Mouse (Mus musculus) forebrain, embryonic 11.5 days (tissue): Measurements from ENCODE around the gene Ppil6. TPM values are rescaled to one million over a fixed set of nuclear protein-coding genes. Genes with fewer than 3 reads are reported as not detected.

Experiments
- ATAC-seq: fragments of 200-750 bp; cut with Nextera tagmentation; replicated peaks from 2 replicates; pipeline ENCODE4 v1.8.0; 2017; ENCODE audit warnings: moderate TSS enrichment; ENCODE audit not compliant: low FRiP score
- DNase-seq: peaks from one replicate; pipeline ENCODE4 v3.0.0-alpha.2; 2017; ENCODE audit warnings: low spot score
- H3K27ac ChIP-seq: fragments of 300-500 bp; sonication (generic); 2 replicates; pipeline ENCODE4 v1.5.1; 2014; ENCODE audit warnings: low read depth, low read length
- H3K27me3 ChIP-seq: fragments of 300-500 bp; sonication (generic); 2 replicates; pipeline ENCODE4 v1.6.1; 2014; ENCODE audit warnings: mild to moderate bottlenecking, low read length, mixed read lengths; ENCODE audit not compliant: control insufficient read depth, insufficient read depth
- H3K36me3 ChIP-seq: fragments of 300-500 bp; sonication (generic); 2 replicates; pipeline ENCODE4 v1.6.1; 2014; ENCODE audit warnings: mild to moderate bottlenecking, low read length, moderate library complexity, mixed read lengths; ENCODE audit not compliant: control insufficient read depth, insufficient read depth
- H3K4me1 ChIP-seq: fragments of 300-500 bp; sonication (generic); replicated peaks from 2 replicates; pipeline ENCODE4 v1.6.1; 2014; ENCODE audit warnings: low read length, mixed read lengths; ENCODE audit not compliant: control insufficient read depth, insufficient read depth
- H3K4me2 ChIP-seq: fragments of 300-500 bp; sonication (generic); 2 replicates; pipeline ENCODE4 v1.6.1; 2014; ENCODE audit warnings: low read depth, mild to moderate bottlenecking, low read length, moderate library complexity, mixed read lengths; ENCODE audit not compliant: severe bottlenecking
- H3K4me3 ChIP-seq: fragments of 300-500 bp; sonication (generic); 2 replicates; pipeline ENCODE4 v1.5.1; 2014; ENCODE audit warnings: low read depth, low read length
- H3K9ac ChIP-seq: fragments of 300-500 bp; sonication (generic); 2 replicates; pipeline ENCODE4 v1.6.1; 2014; ENCODE audit warnings: low read length
- H3K9me3 ChIP-seq: fragments of 300-500 bp; sonication (generic); 2 replicates; pipeline ENCODE4 v1.6.1; 2016; ENCODE audit warnings: low read length, mixed read lengths; ENCODE audit not compliant: control insufficient read depth
- WGBS: fragments of 180-500 bp; shearing (Covaris S2); extraction: QIAGEN DNeasy Blood & Tissue Kit; methylation state at CpG from one replicate; pipeline ENCODE4 v1.1.7; 2014; 5-methylcytosine and 5-hydroxymethylcytosine counted together
- polyA plus RNA-seq: library from polyadenylated mRNA; unstranded; fragments of >200 nt; fragmentation: Nextera tagmentation; extraction: Ambion mirVana; gene quantifications from 2 replicates; pipeline ENCODE4 v1.2.1, GENCODE M21; 2014

The Ppil6 gene
- polyA plus RNA-seq, 1 experiment from 2014 or later: 0.98 TPM

DNA sequence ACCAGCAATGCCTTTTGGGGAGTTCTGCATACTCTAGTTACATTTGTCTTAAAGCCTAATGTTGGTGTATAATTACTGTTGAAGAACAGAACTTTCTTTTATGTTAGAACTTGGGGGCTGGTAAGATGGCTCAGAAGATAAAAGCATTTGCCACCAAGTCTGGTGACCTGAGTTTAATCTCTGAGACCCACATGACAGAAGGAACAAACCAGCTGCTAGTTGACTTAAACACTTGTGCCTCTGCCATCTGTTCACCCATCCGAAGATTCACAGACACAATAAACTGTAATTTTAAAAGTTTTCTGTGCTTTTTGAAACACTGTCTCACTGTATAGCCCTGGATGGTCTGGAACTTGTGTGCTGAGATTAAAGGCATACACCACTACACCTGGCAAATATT lies 35.5 kb downstream of the Ppil6 start:
- H3K4me3 ChIP-seq: no peak overlapping the region
- H3K9ac ChIP-seq: no peak overlapping the region
- 89% methylated on average over 1 of the region's 1 CpGs for WGBS
- peaks cover 9% of the 10 kb centered on the region for H3K4me1 ChIP-seq
- ATAC-seq (no peak), DNase-seq (no peak)
- H3K27me3 ChIP-seq: no peaks in the 10 kb centered on the region
- H3K27ac ChIP-seq: no peak overlapping the region
- no peak overlapping the region for H3K4me2 ChIP-seq
- no peaks in the 10 kb centered on the region for H3K9me3 ChIP-seq
- H3K36me3 ChIP-seq: peaks cover 3% of the 10 kb centered on the region; the same call in 1 of the 2 replicates

DNA sequence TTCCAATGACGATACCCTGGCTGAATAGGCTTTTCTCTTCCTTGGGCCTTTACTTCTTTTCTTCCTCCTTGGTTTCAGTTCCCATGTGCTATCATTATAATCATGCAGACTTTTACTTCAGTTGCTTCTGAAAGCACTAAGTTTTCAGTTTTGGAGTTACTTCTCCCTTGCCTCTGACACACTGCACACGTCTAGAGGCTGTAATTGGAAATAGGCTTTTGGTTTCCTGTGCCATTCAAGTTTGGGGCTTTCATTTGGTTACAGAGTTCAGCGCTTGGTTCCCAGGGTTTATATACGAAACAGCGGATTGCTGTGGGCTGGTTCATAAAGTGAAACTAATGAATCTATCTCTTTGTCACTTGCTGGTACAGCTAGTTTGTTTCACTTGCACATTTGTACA lies 39.7 kb downstream of the Ppil6 start:
- Histone ChIP-seq H3K4me3 (no peak overlapping the region), H3K4me2 (no peak overlapping the region), H3K27ac (no peak overlapping the region), H3K27me3 (no peaks in the 10 kb centered on the region), H3K36me3 (peaks cover 6% of the 10 kb centered on the region), H3K9me3 (no peaks in the 10 kb centered on the region), H3K9ac (no peak overlapping the region), H3K4me1 (no peaks in the 10 kb centered on the region)
- ATAC-seq: no peak
- no peak for DNase-seq
- WGBS: 94% methylated on average over 5 of the region's 5 CpGs

DNA sequence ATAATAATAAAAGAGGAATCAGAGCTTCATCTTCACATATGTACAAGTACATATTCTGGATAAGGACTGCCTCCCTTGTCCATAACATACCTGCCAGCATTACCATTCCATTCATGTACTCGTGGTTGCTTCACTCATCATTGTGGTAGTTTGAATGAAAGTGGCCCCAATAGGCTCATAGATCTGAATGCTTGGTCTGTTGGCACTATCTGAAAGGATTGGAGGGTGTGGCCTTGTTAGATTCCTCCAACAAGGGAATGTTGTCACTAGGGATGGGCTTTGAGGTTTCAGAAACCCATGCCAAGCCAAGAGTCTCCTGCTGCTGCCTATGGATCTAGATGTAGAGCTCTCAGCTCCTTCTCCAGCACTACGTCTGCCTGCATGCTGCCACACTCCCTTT lies 45.8 kb downstream of the Ppil6 start:
- H3K36me3 ChIP-seq: peaks cover 5% of the 10 kb centered on the region

DNA sequence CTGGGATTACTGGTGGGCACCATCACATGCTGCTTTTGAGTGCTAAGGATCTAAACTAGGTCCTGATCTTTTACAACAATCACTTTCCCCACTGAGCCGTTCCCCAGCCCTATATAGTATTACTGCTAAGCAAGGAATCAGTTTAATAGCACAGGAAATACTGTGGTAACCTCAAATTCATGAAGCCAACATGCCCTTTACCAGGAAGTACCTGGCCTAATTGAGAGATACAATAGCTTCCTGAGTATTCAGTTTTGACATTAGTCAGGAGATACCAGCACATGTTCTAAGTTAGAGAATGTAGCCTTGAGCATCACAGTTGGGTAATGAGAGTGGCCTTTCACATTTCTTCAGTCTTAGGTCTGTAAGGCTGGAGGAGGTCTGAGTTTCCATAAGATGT lies 46.5 kb downstream of the Ppil6 start:
- no peak for DNase-seq
- 87% methylated on average over 1 of the region's 1 CpGs for WGBS
- Histone ChIP-seq H3K9ac (no peak overlapping the region), H3K36me3 (peaks cover 5% of the 10 kb centered on the region), H3K27ac (no peak overlapping the region), H3K4me3 (no peak overlapping the region), H3K27me3 (no peaks in the 10 kb centered on the region), H3K4me2 (no peak overlapping the region), H3K9me3 (no peaks in the 10 kb centered on the region), H3K4me1 (no peaks in the 10 kb centered on the region)
- no peak for ATAC-seq

More for the DNA sequence above, 45.8 kb downstream of the Ppil6 start:
- Histone ChIP-seq H3K4me2 (no peak overlapping the region), H3K9me3 (no peaks in the 10 kb centered on the region), H3K4me1 (no peaks in the 10 kb centered on the region), H3K27ac (no peak overlapping the region), H3K9ac (no peak overlapping the region), H3K27me3 (no peaks in the 10 kb centered on the region), H3K4me3 (no peak overlapping the region)
- WGBS: 93% methylated on average over 2 of the region's 2 CpGs
- no peak for ATAC-seq
- DNase-seq: no peak

DNA sequence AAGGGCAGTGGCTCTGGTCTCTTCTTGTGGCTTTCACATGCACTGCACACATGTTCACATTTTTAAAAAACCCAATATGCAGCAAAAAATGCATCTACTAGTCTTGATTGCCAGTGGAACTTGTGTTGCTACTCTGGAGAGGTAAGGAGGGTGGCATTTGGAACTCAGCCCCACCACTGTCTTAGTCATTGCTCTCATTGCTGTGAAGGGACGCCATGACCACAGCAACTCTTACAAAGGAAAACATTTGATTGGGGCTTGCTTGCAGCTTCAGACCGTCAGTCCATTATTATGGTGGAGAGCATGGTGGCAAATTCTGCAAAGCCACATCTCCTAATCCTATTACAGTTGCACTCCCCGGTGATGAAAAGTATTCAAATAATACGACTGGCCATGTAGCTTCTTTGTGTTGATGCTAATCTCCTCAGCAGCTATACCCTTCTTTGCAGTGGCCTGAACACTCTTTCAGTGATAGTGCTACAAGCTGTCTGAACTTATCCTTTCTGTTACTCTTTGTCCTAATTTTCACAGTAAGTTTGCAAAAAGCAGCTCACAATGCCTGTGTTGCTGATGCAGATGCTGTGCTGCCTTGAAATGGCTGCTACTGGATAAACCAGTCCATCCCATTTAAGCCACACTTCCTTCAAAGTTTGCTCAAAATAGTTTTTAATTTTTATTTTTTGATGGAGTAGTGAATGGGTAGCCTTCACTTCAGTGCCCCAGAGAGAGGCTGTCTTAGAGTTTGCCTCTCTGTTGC lies 47.2 kb downstream of the Ppil6 start:
- H3K36me3 ChIP-seq: peaks cover 5% of the 10 kb centered on the region
- no peaks in the 10 kb centered on the region for H3K9me3 ChIP-seq
- H3K27me3 ChIP-seq: no peaks in the 10 kb centered on the region
- no peak overlapping the region for H3K4me3 ChIP-seq
- DNase-seq (no peak), ATAC-seq (no peak)
- WGBS: 56% methylated on average over 4 of the region's 4 CpGs
- no peaks in the 10 kb centered on the region for H3K4me1 ChIP-seq
- H3K9ac ChIP-seq: no peak overlapping the region
- no peak overlapping the region for H3K4me2 ChIP-seq
- H3K27ac ChIP-seq: no peak overlapping the region

DNA sequence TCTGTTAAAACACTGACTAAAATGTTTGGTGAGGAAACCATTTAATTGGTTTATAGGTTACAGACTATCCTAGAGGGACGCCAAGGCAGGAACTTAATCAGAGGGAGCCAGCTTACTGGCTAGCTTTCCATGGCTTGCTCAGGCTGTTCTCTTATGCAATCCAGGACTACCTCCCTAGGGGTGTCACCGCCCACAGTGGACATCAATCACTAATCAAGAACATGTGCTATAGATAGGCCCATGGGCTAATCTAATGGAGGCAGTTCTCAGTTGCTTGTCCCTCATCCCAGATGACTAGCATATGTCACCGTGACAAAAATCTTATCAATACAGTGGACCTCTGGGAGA lies 47.7 kb downstream of the Ppil6 start:
- Histone ChIP-seq H3K9me3 (no peaks in the 10 kb centered on the region), H3K4me1 (no peaks in the 10 kb centered on the region), H3K4me2 (no peak overlapping the region), H3K27ac (no peak overlapping the region), H3K9ac (no peak overlapping the region), H3K36me3 (peaks cover 5% of the 10 kb centered on the region), H3K27me3 (no peaks in the 10 kb centered on the region), H3K4me3 (no peak overlapping the region)
- DNase-seq (no peak), ATAC-seq (no peak)
- WGBS: 95% methylated on average over 3 of the region's 3 CpGs

DNA sequence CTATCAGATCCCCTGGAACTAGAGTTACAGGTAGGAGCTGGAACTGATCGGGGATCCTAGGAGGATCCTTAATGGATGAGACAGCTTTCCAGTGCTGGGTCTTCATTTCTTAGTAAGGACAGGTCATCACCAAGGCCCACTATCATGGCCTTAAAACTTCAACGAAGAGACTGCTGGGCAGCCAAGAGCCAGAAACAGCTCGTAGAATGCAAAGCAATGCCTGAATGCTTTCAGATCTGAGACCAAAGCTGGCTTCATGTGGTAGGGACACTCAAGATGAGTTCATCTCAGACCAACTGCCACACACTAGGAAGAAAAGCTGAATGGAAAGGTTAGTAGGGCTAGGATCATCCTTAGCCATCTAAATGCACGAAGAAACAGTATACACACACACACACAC lies 48.7 kb downstream of the Ppil6 start:
- H3K4me2 ChIP-seq: no peak overlapping the region
- peaks cover 5% of the 10 kb centered on the region for H3K36me3 ChIP-seq
- DNase-seq (no peak), ATAC-seq (no peak)
- H3K27ac ChIP-seq: no peak overlapping the region
- H3K9ac ChIP-seq: no peak overlapping the region
- H3K9me3 ChIP-seq: no peaks in the 10 kb centered on the region
- no peaks in the 10 kb centered on the region for H3K4me1 ChIP-seq
- H3K27me3 ChIP-seq: no peaks in the 10 kb centered on the region
- WGBS: 86% methylated on average over 4 of the region's 4 CpGs
- H3K4me3 ChIP-seq: no peak overlapping the region

DNA sequence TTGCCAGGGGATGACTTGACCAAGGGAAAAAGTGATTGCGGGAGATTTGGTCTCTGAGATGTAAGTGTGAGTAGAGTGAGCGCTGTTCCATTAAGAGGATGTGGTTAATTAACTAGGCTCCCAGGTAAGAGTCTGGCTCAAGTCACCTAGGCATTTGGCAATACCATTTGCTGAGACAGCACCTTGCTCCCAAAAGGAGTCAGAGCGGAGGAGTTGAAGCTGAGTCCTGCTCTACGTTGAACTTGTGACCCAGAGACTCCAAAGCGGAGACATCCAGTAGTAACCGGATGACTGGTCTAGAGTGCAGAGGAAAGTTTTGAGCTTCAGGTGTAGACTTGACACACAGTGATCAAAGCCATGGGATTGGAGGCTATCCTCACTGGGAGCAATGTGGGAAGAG lies 51.8 kb downstream of the Ppil6 start:
- H3K9ac ChIP-seq: no peak overlapping the region
- H3K27ac ChIP-seq: no peak overlapping the region
- no peaks in the 10 kb centered on the region; the same call in 1 of the 2 replicates for H3K36me3 ChIP-seq
- H3K9me3 ChIP-seq: no peaks in the 10 kb centered on the region
- no peak overlapping the region for H3K4me3 ChIP-seq
- 97% methylated on average over 6 of the region's 6 CpGs for WGBS
- ATAC-seq (no peak), DNase-seq (no peak)
- no peaks in the 10 kb centered on the region for H3K27me3 ChIP-seq
- peaks cover 4% of the 10 kb centered on the region; the same call in 1 of the 2 replicates for H3K4me1 ChIP-seq
- no peak overlapping the region for H3K4me2 ChIP-seq

DNA sequence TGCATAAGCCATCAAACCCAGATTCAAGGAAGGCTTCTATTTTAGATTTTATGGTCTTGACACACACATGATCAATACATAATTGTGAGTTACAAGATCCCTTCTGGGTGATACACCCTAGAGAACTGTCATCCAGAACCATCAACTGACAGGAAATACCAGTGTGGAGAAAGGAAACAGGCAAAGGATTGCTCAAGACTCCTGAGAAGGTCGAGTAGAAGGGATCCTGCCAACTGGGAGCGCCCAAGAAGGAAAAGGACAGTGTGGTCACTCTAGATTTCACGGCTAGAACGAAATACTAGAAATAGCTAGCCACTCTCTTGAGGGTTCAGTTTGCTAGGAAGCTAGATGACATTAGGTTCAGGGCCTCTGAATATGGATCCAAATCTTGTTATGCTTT lies 53.2 kb downstream of the Ppil6 start:
- H3K4me1 ChIP-seq: peaks cover 4% of the 10 kb centered on the region; the same call in 1 of the 2 replicates
- WGBS: 85% methylated on average over 4 of the region's 4 CpGs
- ATAC-seq (no peak), DNase-seq (no peak)
- H3K27ac ChIP-seq: no peak overlapping the region
- no peak overlapping the region for H3K4me2 ChIP-seq
- H3K9ac ChIP-seq: no peak overlapping the region
- H3K9me3 ChIP-seq: no peaks in the 10 kb centered on the region
- no peaks in the 10 kb centered on the region for H3K27me3 ChIP-seq
- no peaks in the 10 kb centered on the region for H3K36me3 ChIP-seq
- no peak overlapping the region for H3K4me3 ChIP-seq
